Mouse (Mus musculus) heart, postnatal 0 days (tissue): Measurements from ENCODE around the gene Gab1. TPM values are rescaled to one million over a fixed set of nuclear protein-coding genes. Genes with fewer than 3 reads are reported as not detected.

Experiments used
- ATAC-seq: fragments of 200-750 bp; cut with Nextera tagmentation; 2 replicates; pipeline ENCODE4 v1.8.0; 2017; ENCODE audit warnings: low read depth, moderate number of reproducible peaks, moderate library complexity; ENCODE audit not compliant: insufficient read depth
- DNase-seq: peaks from one replicate; pipeline ENCODE4 v3.0.0-alpha.2; 2016; ENCODE audit warnings: low spot score
- H3K27ac ChIP-seq: fragments of 300-500 bp; sonication (generic); 2 replicates; pipeline ENCODE4 v1.5.1; 2014; ENCODE audit warnings: low read depth, mild to moderate bottlenecking
- H3K27me3 ChIP-seq: fragments of 300-500 bp; sonication (generic); 2 replicates; pipeline ENCODE4 v1.6.1; 2014; ENCODE audit warnings: low read length, mixed read lengths; ENCODE audit not compliant: control insufficient read depth, insufficient read depth
- H3K36me3 ChIP-seq: fragments of 300-500 bp; sonication (generic); replicated peaks from 2 replicates; pipeline ENCODE4 v1.6.1; 2014; ENCODE audit warnings: low read length, mixed read lengths; ENCODE audit not compliant: control insufficient read depth, insufficient read depth
- H3K4me1 ChIP-seq: fragments of 300-500 bp; sonication (generic); 2 replicates; pipeline ENCODE4 v1.6.1; 2014; ENCODE audit warnings: antibody characterized with exemption; ENCODE audit not compliant: control insufficient read depth, insufficient read depth
- H3K4me2 ChIP-seq: fragments of 300-500 bp; sonication (generic); 2 replicates; pipeline ENCODE4 v1.6.1; 2014; ENCODE audit warnings: low read depth, mild to moderate bottlenecking, low read length, moderate library complexity
- H3K4me3 ChIP-seq: fragments of 300-500 bp; sonication (generic); 2 replicates; pipeline ENCODE4 v1.5.1; 2014; ENCODE audit warnings: low read depth, low read length
- H3K9ac ChIP-seq: fragments of 300-500 bp; sonication (generic); replicated peaks from 2 replicates; pipeline ENCODE4 v1.6.1; 2014; ENCODE audit warnings: low read depth, low read length, mixed read lengths
- H3K9me3 ChIP-seq: fragments of 300-500 bp; sonication (generic); replicated peaks from 2 replicates; pipeline ENCODE4 v1.6.1; 2016; ENCODE audit warnings: low read length; ENCODE audit not compliant: control insufficient read depth
- CTCF ChIP-seq: IDR thresholded peaks from 2 replicates; pipeline ENCODE4 v1.5.1; 2016; ENCODE audit warnings: antibody characterized with exemption, control low read depth, low read depth
- EP300 ChIP-seq: IDR thresholded peaks from 2 replicates; pipeline ENCODE4 v1.6.1; 2016; ENCODE audit warnings: antibody characterized with exemption, low read depth
- WGBS: fragments of 180-500 bp; shearing (Covaris S2); extraction: QIAGEN DNeasy Blood & Tissue Kit; methylation state at CpG from one replicate; pipeline ENCODE4 v1.1.7; 2014; 5-methylcytosine and 5-hydroxymethylcytosine counted together
- polyA plus RNA-seq: library from polyadenylated mRNA; unstranded; fragments of >200 nt; fragmentation: Nextera tagmentation; extraction: Ambion mirVana; gene quantifications from 2 replicates; pipeline ENCODE4 v1.2.1, GENCODE M21; 2015
- total RNA-seq: library from RNA; depleted of rRNA; stranded (reverse); fragments of >200 nt; gene quantifications from 2 replicates; pipeline ENCODE4 v1.2.3, GENCODE M21; 2014; ENCODE audit warnings: low replicate concordance; rRNA removed

Gab1 gene
- 54.0 and 54.9 TPM in 2 replicates for total RNA-seq
- 18.8 and 19.1 TPM in 2 replicates for polyA plus RNA-seq

- peak; percentile 92 for ATAC-seq
- WGBS, result 1% methylated on average over 70 of the region's 70 CpGs
- peak within 1 kb of the TSS; percentile 97 for H3K4me3 ChIP-seq
Measured at GRCm38 (mm10) chr8:80880196-80881106, at the start of gene Gab1. Gab1 (minus strand) TSS chr8:80880519.

GRCm38 (mm10) chr8:80928770-80929169, 48.5 kb upstream of the Gab1 start:
- ATAC-seq, result no peak
- Histone ChIP-seq H3K9ac (no peak overlapping the region), H3K27me3 (no peaks in the 10 kb centered on the region), H3K27ac (no peak overlapping the region), H3K4me3 (no peak overlapping the region), H3K4me1 (no peaks in the 10 kb centered on the region; the same call in 1 of the 2 replicates), H3K9me3 (no peaks in the 10 kb centered on the region), H3K36me3 (no peaks in the 10 kb centered on the region), H3K4me2 (no peak overlapping the region)
- DNase-seq, result no peak
- no peak for TF ChIP-seq CTCF
- TF ChIP-seq EP300, result no peak

More at GRCm38 (mm10) chr8:80880196-80881106, at the start of gene Gab1:
- Histone ChIP-seq H3K4me1 (peaks cover 11% of the 10 kb centered on the region), H3K4me2 (peak within 1 kb of the TSS; percentile 66), H3K36me3 (no peaks in the 10 kb centered on the region), H3K9me3 (no peaks in the 10 kb centered on the region), H3K27me3 (no peaks in the 10 kb centered on the region), H3K9ac (peak within 1 kb of the TSS; percentile 92), H3K27ac (peak within 1 kb of the TSS; percentile 98)
- DNase-seq, result peak; percentile 93
- TF ChIP-seq CTCF (peak; percentile 56), EP300 (peak; percentile 69; the same call in 1 of the 2 replicates)

GRCm38 (mm10) chr8:80923794-80924316, 43.5 kb upstream of the Gab1 start:
- Histone ChIP-seq H3K36me3 (no peaks in the 10 kb centered on the region), H3K4me1 (no peaks in the 10 kb centered on the region; the same call in 1 of the 2 replicates), H3K27me3 (no peaks in the 10 kb centered on the region), H3K9me3 (no peaks in the 10 kb centered on the region), H3K4me2 (no peak overlapping the region), H3K4me3 (no peak overlapping the region), H3K27ac (no peak overlapping the region), H3K9ac (no peak overlapping the region)
- 66% methylated on average over 9 of the region's 9 CpGs for WGBS
- TF ChIP-seq CTCF, result no peak
- no peak for TF ChIP-seq EP300
- DNase-seq (no peak), ATAC-seq (no peak)

GRCm38 (mm10) chr8:80922642-80923041, 42.3 kb upstream of the Gab1 start:
- no peak overlapping the region for H3K4me3 ChIP-seq
- DNase-seq, result peak; percentile 53
- H3K9me3 ChIP-seq, result no peaks in the 10 kb centered on the region
- no peaks in the 10 kb centered on the region; the same call in 1 of the 2 replicates for H3K4me1 ChIP-seq
- peak; percentile 70; the same call in 1 of the 2 replicates for ATAC-seq
- H3K4me2 ChIP-seq, result no peak overlapping the region
- TF ChIP-seq EP300, result no peak
- no peak for TF ChIP-seq CTCF
- H3K36me3 ChIP-seq, result no peaks in the 10 kb centered on the region
- no peak overlapping the region for H3K9ac ChIP-seq
- H3K27me3 ChIP-seq, result no peaks in the 10 kb centered on the region
- 32% methylated on average over 6 of the region's 6 CpGs for WGBS
- no peak overlapping the region for H3K27ac ChIP-seq

GRCm38 (mm10) chr8:80919130-80919529, 38.8 kb upstream of the Gab1 start:
- Histone ChIP-seq H3K9me3 (no peaks in the 10 kb centered on the region), H3K36me3 (no peaks in the 10 kb centered on the region), H3K4me3 (no peak overlapping the region), H3K4me1 (no peaks in the 10 kb centered on the region; the same call in 1 of the 2 replicates), H3K27me3 (no peaks in the 10 kb centered on the region), H3K9ac (no peak overlapping the region), H3K27ac (no peak overlapping the region), H3K4me2 (no peak overlapping the region)
- DNase-seq (no peak), ATAC-seq (no peak)
- TF ChIP-seq CTCF, result no peak
- no peak for TF ChIP-seq EP300
- WGBS, result 76% methylated on average over 4 of the region's 4 CpGs
